Mouse (Mus musculus) embryonic facial prominence, embryonic 10.5 days (tissue): ENCODE results near the gene Fermt2. TPM values are rescaled to one million over a fixed set of nuclear protein-coding genes. Genes with fewer than 3 reads are reported as not detected.
"Not testable (repeated sequence)": the region's sequence is repeated elsewhere in the genome, so short reads cannot be mapped to it uniquely, and the experiment has no call there.

ENCODE experiments used
- DNase-seq: peaks from one replicate; pipeline ENCODE4 v3.0.0-alpha.2; 2017; ENCODE audit warnings: low spot score
- H3K27ac ChIP-seq: fragments of 300-500 bp; sonication (generic); replicated peaks from 2 replicates; pipeline ENCODE4 v1.5.1; 2016; ENCODE audit warnings: mild to moderate bottlenecking
- H3K27me3 ChIP-seq: fragments of 300-500 bp; sonication (generic); replicated peaks from 2 replicates; pipeline ENCODE4 v1.6.1; 2016; ENCODE audit warnings: low read depth, mild to moderate bottlenecking; ENCODE audit not compliant: poor library complexity, severe bottlenecking
- H3K36me3 ChIP-seq: fragments of 300-500 bp; sonication (generic); replicated peaks from 2 replicates; pipeline ENCODE4 v1.6.1; 2016; ENCODE audit warnings: mild to moderate bottlenecking, moderate library complexity
- H3K4me1 ChIP-seq: fragments of 300-500 bp; sonication (generic); 2 replicates; pipeline ENCODE4 v1.6.1; 2016
- H3K4me3 ChIP-seq: fragments of 300-500 bp; sonication (generic); 2 replicates; pipeline ENCODE4 v1.5.1; 2016; ENCODE audit warnings: mild to moderate bottlenecking, moderate library complexity
- H3K9me3 ChIP-seq: fragments of 300-500 bp; sonication (generic); 2 replicates; pipeline ENCODE4 v1.6.1; 2016; ENCODE audit warnings: mild to moderate bottlenecking
- WGBS: fragments of 180-500 bp; shearing (Covaris S2); methylation state at CpG from one replicate; pipeline ENCODE4 v1.1.7; 2016; 5-methylcytosine and 5-hydroxymethylcytosine counted together
- polyA plus RNA-seq: library from polyadenylated mRNA; unstranded; fragments of >200 nt; fragmentation: Nextera tagmentation; extraction: Ambion mirVana; gene quantifications from 2 replicates; pipeline ENCODE4 v1.2.1, GENCODE M21; 2016

Gene Fermt2
- polyA plus RNA-seq, 1 experiment from 2014 or later = 99.7 TPM

- 0 out of 2 replicates have a peak, but pooled peaks cover 2% of the 10 kb centered on the region for H3K9me3 ChIP-seq
- no peak for DNase-seq
- peaks cover 60% of the 10 kb centered on the region for H3K36me3 ChIP-seq
- no peak overlapping the region for H3K27ac ChIP-seq
- WGBS = 92% methylated on average over 10 of the region's 10 CpGs
- H3K27me3 ChIP-seq = no peaks in the 10 kb centered on the region
- H3K4me1 ChIP-seq = peaks cover 30% of the 10 kb centered on the region
- H3K4me3 ChIP-seq = no peak overlapping the region
Measured at GRCm38 (mm10) chr14:45504422-45505113, 25.4 kb downstream of the Fermt2 start.

GRCm38 (mm10) chr14:45503934-45504333 is 26.0 kb downstream of the Fermt2 start:
- Histone ChIP-seq H3K27me3 (no peaks in the 10 kb centered on the region), H3K9me3 (0 out of 2 replicates have a peak, but pooled peaks cover 2% of the 10 kb centered on the region), H3K27ac (no peak overlapping the region), H3K36me3 (peaks cover 62% of the 10 kb centered on the region), H3K4me1 (peaks cover 26% of the 10 kb centered on the region), H3K4me3 (no peak overlapping the region)
- no peak for DNase-seq
- 80% methylated on average over 3 of the region's 3 CpGs for WGBS

- peaks cover 82% of the 10 kb centered on the region for H3K36me3 ChIP-seq
Measured at GRCm38 (mm10) chr14:45500052-45500451, 29.9 kb downstream of the Fermt2 start.

GRCm38 (mm10) chr14:45497116-45497515 is 32.8 kb downstream of the Fermt2 start:
- Histone ChIP-seq H3K4me1 (no peaks in the 10 kb centered on the region), H3K27ac (no peak overlapping the region), H3K4me3 (no peak overlapping the region), H3K36me3 (peaks cover 80% of the 10 kb centered on the region), H3K9me3 (peaks cover 15% of the 10 kb centered on the region; the same call in 1 of the 2 replicates), H3K27me3 (no peaks in the 10 kb centered on the region)
- no peak for DNase-seq
- 97% methylated on average over 3 of the region's 3 CpGs for WGBS

More at GRCm38 (mm10) chr14:45500052-45500451, 29.9 kb downstream of the Fermt2 start:
- Histone ChIP-seq H3K4me1 (no peaks in the 10 kb centered on the region), H3K4me3 (no peak overlapping the region), H3K27ac (peak overlapping the region; percentile 44; the same call in 1 of the 2 replicates), H3K27me3 (no peaks in the 10 kb centered on the region), H3K9me3 (peaks cover 9% of the 10 kb centered on the region; the same call in 1 of the 2 replicates)
- 92% methylated on average over 11 of the region's 11 CpGs for WGBS
- DNase-seq = no peak

GRCm38 (mm10) chr14:45495810-45496209 is 34.1 kb downstream of the Fermt2 start:
- peaks cover 81% of the 10 kb centered on the region for H3K36me3 ChIP-seq
- DNase-seq, H3K4me1 ChIP-seq, H3K27ac ChIP-seq, H3K27me3 ChIP-seq, H3K4me3 ChIP-seq: not testable (repeated sequence)
- WGBS = 93% methylated on average over 14 of the region's 14 CpGs
- H3K9me3 ChIP-seq = peaks cover 15% of the 10 kb centered on the region; the same call in 1 of the 2 replicates

GRCm38 (mm10) chr14:45493891-45494290 is 36.0 kb downstream of the Fermt2 start:
- Histone ChIP-seq H3K4me1 (no peaks in the 10 kb centered on the region), H3K27me3 (no peaks in the 10 kb centered on the region), H3K36me3 (peaks cover 79% of the 10 kb centered on the region), H3K27ac (no peak overlapping the region), H3K4me3 (no peak overlapping the region), H3K9me3 (peaks cover 15% of the 10 kb centered on the region; the same call in 1 of the 2 replicates)
- no peak for DNase-seq
- 94% methylated on average over 4 of the region's 4 CpGs for WGBS

- Histone ChIP-seq H3K4me1 (no peaks in the 10 kb centered on the region), H3K4me3 (no peak overlapping the region), H3K27me3 (no peaks in the 10 kb centered on the region), H3K9me3 (peaks cover 10% of the 10 kb centered on the region; the same call in 1 of the 2 replicates), H3K36me3 (peaks cover 70% of the 10 kb centered on the region), H3K27ac (no peak overlapping the region)
- 95% methylated on average over 4 of the region's 4 CpGs for WGBS
- no peak for DNase-seq
Measured at GRCm38 (mm10) chr14:45492668-45493067, 37.2 kb downstream of the Fermt2 start.

- DNase-seq = no peak
- no peak overlapping the region for H3K4me3 ChIP-seq
- no peaks in the 10 kb centered on the region for H3K4me1 ChIP-seq
- H3K27ac ChIP-seq = no peak overlapping the region
- H3K36me3 ChIP-seq = peaks cover 70% of the 10 kb centered on the region
- H3K27me3 ChIP-seq = no peaks in the 10 kb centered on the region
- H3K9me3 ChIP-seq = peaks cover 7% of the 10 kb centered on the region; the same call in 1 of the 2 replicates
- WGBS = 90% methylated on average over 4 of the region's 4 CpGs
Measured at GRCm38 (mm10) chr14:45492038-45492437, 37.9 kb downstream of the Fermt2 start.

- not testable (repeated sequence) for H3K27ac ChIP-seq, H3K9me3 ChIP-seq, H3K4me1 ChIP-seq, H3K4me3 ChIP-seq, DNase-seq, H3K27me3 ChIP-seq
- WGBS = 95% methylated on average over 2 of the region's 2 CpGs
- peaks cover 65% of the 10 kb centered on the region for H3K36me3 ChIP-seq
Measured at GRCm38 (mm10) chr14:45487201-45487600, 42.7 kb downstream of the Fermt2 start.

GRCm38 (mm10) chr14:45483361-45483760 is 46.6 kb downstream of the Fermt2 start:
- H3K4me1 ChIP-seq = peaks cover 10% of the 10 kb centered on the region
- not testable (repeated sequence) for H3K27ac ChIP-seq, H3K4me3 ChIP-seq, H3K27me3 ChIP-seq, H3K9me3 ChIP-seq, DNase-seq
- WGBS = 94% methylated on average over 11 of the region's 11 CpGs
- peaks cover 72% of the 10 kb centered on the region for H3K36me3 ChIP-seq

GRCm38 (mm10) chr14:45478977-45479806 is 50.7 kb downstream of the Fermt2 start:
- Histone ChIP-seq H3K4me3 (no peak overlapping the region), H3K4me1 (peaks cover 18% of the 10 kb centered on the region), H3K27ac (no peak overlapping the region; the same call in 1 of the 2 replicates), H3K27me3 (no peaks in the 10 kb centered on the region), H3K36me3 (peaks cover 68% of the 10 kb centered on the region), H3K9me3 (no peaks in the 10 kb centered on the region)
- WGBS = 56% methylated on average over 9 of the region's 9 CpGs
- no peak for DNase-seq

- Histone ChIP-seq H3K36me3 (peaks cover 75% of the 10 kb centered on the region), H3K27ac (no peak overlapping the region), H3K27me3 (no peaks in the 10 kb centered on the region), H3K9me3 (no peaks in the 10 kb centered on the region), H3K4me3 (no peak overlapping the region), H3K4me1 (peaks cover 18% of the 10 kb centered on the region)
- DNase-seq = no peak
- 75% methylated on average over 3 of the region's 3 CpGs for WGBS
Measured at GRCm38 (mm10) chr14:45478515-45478914, 51.4 kb downstream of the Fermt2 start.
